ENCODE assay signal across 24 mouse cellular contexts in genomic region chr3:60126564-60126963, GRCm38 (mm10). TPM values are rescaled to one million over a fixed set of nuclear protein-coding genes. Genes with fewer than 3 reads are reported as not detected.
DNase-seq lines count a peak whose midpoint lies in the region; TF ChIP-seq lines count a peak whose summit lies in the region.
"Had no signal": no experiment of that assay in that cellular context is flagged by ENCODE, and none has a peak within 500 bp of the region (broad histone marks: within the 10 kb centered on the region; RNA-seq: fewer than 3 reads in every experiment).

No protein-coding gene starts in this region.

- DNase-seq in A20 (ENCODE audit: low read depth, low spot score), result peak; percentile 6
- DNase-seq in CH12.LX (ENCODE audit: extremely low read depth), result peak; percentile 5
- DNase-seq in layer of hippocampus, postnatal 25 days (ENCODE audit: extremely low spot score in 1 of 2, low spot score in 1 of 2), result no peak
- DNase-seq in ovary, postnatal 14 days (ENCODE audit: low spot score), result no peak
- DNase-seq: adrenal gland, adult 2 months; adrenal gland, adult 8-10 months; adrenal gland, postnatal 10 days; adrenal gland, postnatal 14 days; adrenal gland, postnatal 25 days; adrenal gland, postnatal 36 days; B cell, adult 2 months; cerebellum, adult 11 months; cerebellum, adult 11-12 months; cerebellum, adult 18-20 months; cerebellum, adult 2 months; cerebellum, adult 8-10 months had no signal

- no peak for TF ChIP-seq POLR2A in CH12.LX (IDR thresholded peaks at IDR 0.05; ENCODE audit: low read depth, low read length)

- H3K79me2 ChIP-seq in CH12.LX (replicated peaks; ENCODE audit: control insufficient read depth, extremely low read depth, insufficient read depth, poor library complexity, severe bottlenecking), result no peaks in the 10 kb centered on the region

- no peak overlapping the region for H3K4me2 ChIP-seq in CH12.LX (ENCODE audit: insufficient read depth, low read depth, poor library complexity, severe bottlenecking)

- in situ Hi-C loops in CH12.LX (cut with MboI; ENCODE audit: low pct_ligation_motif_present, low pct_unique_long_range_greater_than_20kb, low sequenced_read_pairs), result no loop called here

- dilution Hi-C loops in CH12.LX (cut with MboI; ENCODE audit: extremely low pct_ligation_motif_present, extremely low pct_unique_long_range_greater_than_20kb, low sequenced_read_pairs), result no loop called here

- no peak overlapping the region for H3K4me3 ChIP-seq in CH12.LX (replicated peaks in 1 of 3; ENCODE audit: low read depth in 2 of 3, low read length in 2 of 3, poor library complexity in 1 of 3)

- TF ChIP-seq RAD21 in CH12.LX (IDR thresholded peaks at IDR 0.05; ENCODE audit: low read depth, low read length), result no peak

- TF ChIP-seq EP300 in CH12.LX (IDR thresholded peaks at IDR 0.05; ENCODE audit: low read length), result peak; percentile 70

- H3K9me3 ChIP-seq in CH12.LX (replicated peaks; ENCODE audit: low read length), result no peaks in the 10 kb centered on the region
- H3K9me3 ChIP-seq: G1E had no signal

- no peaks in the 10 kb centered on the region for H3K36me3 ChIP-seq in CH12.LX (replicated peaks in 1 of 2; ENCODE audit: control insufficient read depth in 1 of 2, insufficient read depth in 1 of 2, low read length in 1 of 2)
- H3K36me3 ChIP-seq: G1E had no signal

- H3K9ac ChIP-seq in CH12.LX (ENCODE audit: insufficient read depth, low read depth), result no peak overlapping the region

- peaks cover 4 to 22% of the 10 kb centered on the region in 2 experiments; a peak in 2 of 4 replicates for H3K4me1 ChIP-seq in CH12.LX (ENCODE audit: control insufficient read depth in 1 of 2, insufficient read depth in 2 of 2)

- H3K27ac ChIP-seq in CH12.LX (ENCODE audit: insufficient read depth, low read depth), result no peak overlapping the region

- TF ChIP-seq CTCF in CH12.LX (conservative IDR thresholded peaks at IDR 0.05 in 1 of 2, IDR thresholded peaks at IDR 0.05 in 1 of 2; ENCODE audit: low read depth in 2 of 2, low read length in 2 of 2), result no peak

- no peaks in the 10 kb centered on the region for H3K27me3 ChIP-seq in CH12.LX (replicated peaks)
- H3K27me3 ChIP-seq: Patski had no signal

TF ChIP-seq in CH12.LX, 34 proteins besides CTCF, POLR2A, EP300 and RAD21:
- TF ChIP-seq ZNF384 (IDR thresholded peaks at IDR 0.05; ENCODE audit: low read depth, low read length) (peak; percentile 40), JUND (conservative IDR thresholded peaks at IDR 0.05; ENCODE audit: low read depth, low read length) (peak; percentile 56; the same call in 1 of the 2 replicates), ZC3H11A (IDR thresholded peaks at IDR 0.05; ENCODE audit: low read depth, low read length) (no peak), IRF4 (IDR thresholded peaks at IDR 0.05; ENCODE audit: low read depth, low read length) (peak; percentile 60), ELF1 (IDR thresholded peaks at IDR 0.05; ENCODE audit: low read depth, low read length) (no peak), PAX5 (IDR thresholded peaks at IDR 0.05; ENCODE audit: low read length) (no peak)

RNA-seq across cellular contexts. Expression of gene Sucnr1, which starts 44.9 kb away (rescaled TPM):
- total RNA-seq in CH12.LX (2012; rRNA removed) (not detected in 2 replicates), CH12.LX (2014; rRNA removed) (not detected in 2 replicates)
- not detected in 2 replicates for polyA plus RNA-seq in CH12.LX (2012; ENCODE audit: insufficient read length, low read depth)
- not detected for total RNA-seq in layer of hippocampus, postnatal 25 days (2021)
- total RNA-seq: ES-E14, G1E, MEL had no signal
- polyA plus RNA-seq: activated CD4-positive, CD25-positive, alpha-beta regulatory T cell, adult 4 months; brain, embryonic 14.5 days; C2C12; CD4-positive, CD25-positive, alpha-beta regulatory T cell, adult 4 months; G1E; Patski had no signal

Comparison
In these comparisons a context has a peak if more than half of its experiments do, and no peak if none do; other contexts are left out.
1. DNase-seq: peak in A20 (single experiment) and CH12.LX (single experiment); none in layer of hippocampus, postnatal 25 days (0 of 2) and ovary, postnatal 14 days (single experiment).